Mouse (Mus musculus) brain, embryonic 14.5 days (tissue): Measurements from ENCODE around the gene Elane.

Experiments
- CTCF ChIP-seq: fragments of 200-500 bp; IDR thresholded peaks from 2 replicates; pipeline ENCODE4 v1.5.1; 2012; ENCODE audit warnings: inconsistent platforms, mild to moderate bottlenecking, moderate library complexity, borderline replicate concordance; ENCODE audit not compliant: insufficient read depth, insufficient read length; ENCODE audit errors: extremely low read depth
- POLR2A ChIP-seq: fragments of 200-500 bp; IDR thresholded peaks from 2 replicates; pipeline ENCODE4 v1.6.1; 2012; ENCODE audit warnings: mild to moderate bottlenecking, inconsistent platforms, borderline replicate concordance; ENCODE audit not compliant: poor library complexity, insufficient read depth, insufficient read length, severe bottlenecking; ENCODE audit errors: extremely low read depth

DNA sequence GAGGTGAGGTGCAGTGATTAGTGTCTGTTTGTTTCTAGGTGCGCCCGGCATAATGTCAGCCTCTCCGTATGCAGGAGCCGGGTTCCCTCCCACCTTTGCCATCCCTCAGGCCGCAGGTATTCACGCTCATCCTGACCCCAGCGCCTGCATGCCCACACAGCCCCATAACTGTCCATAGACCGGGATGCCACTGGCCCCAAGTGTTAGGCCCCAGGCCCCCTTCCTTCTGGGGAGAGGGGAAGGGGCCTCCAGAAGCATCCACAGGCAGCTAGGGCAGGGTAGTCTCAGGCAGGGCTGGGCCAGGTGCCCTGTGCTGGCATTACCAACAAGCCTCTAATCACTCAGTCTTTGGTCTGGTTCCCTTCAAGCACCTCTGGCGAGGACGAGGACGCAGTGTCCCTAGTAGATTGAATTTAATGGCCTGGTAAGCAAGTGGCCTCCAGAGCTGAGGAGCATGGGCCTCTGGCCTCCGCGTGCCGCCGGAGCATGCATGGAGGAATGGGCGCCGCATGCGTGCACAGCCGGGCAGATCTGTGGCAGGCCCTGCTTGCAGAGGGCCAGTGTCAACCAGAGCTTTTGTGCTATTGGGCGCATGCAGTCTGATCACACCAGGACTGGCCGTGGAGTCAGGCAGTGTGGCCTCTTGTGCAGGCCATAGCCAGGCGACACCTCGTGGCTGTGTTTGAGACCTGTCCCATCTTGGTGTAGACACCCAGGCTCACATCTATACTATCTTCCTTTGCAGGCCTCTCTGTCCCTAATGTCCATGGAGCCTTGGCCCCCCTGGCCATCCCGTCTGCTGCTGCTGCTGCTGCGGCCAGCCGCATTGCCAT is 25.8 kb upstream of the Elane start:
- no peak for TF ChIP-seq CTCF
- TF ChIP-seq POLR2A: no peak
